Mouse (Mus musculus) midbrain, embryonic 11.5 days (tissue): ENCODE measurements around the gene Slc34a3. TPM values are rescaled to one million over a fixed set of nuclear protein-coding genes. Genes with fewer than 3 reads are reported as not detected.
A peak's percentile ranks its signal among the peaks of the same experiment; 100 is the strongest.

Experiments
- ATAC-seq: fragments of 200-750 bp; cut with Nextera tagmentation; 2 replicates; pipeline ENCODE4 v1.8.0; 2017; ENCODE audit warnings: moderate TSS enrichment, moderate library complexity; ENCODE audit not compliant: low FRiP score
- DNase-seq: peaks from one replicate; pipeline ENCODE4 v3.0.0; 2015; ENCODE audit warnings: low spot score; ENCODE audit errors: missing footprints
- H3K27ac ChIP-seq: fragments of 300-500 bp; sonication (generic); 2 replicates; pipeline ENCODE4 v1.5.1; 2014; ENCODE audit warnings: low read depth, low read length
- H3K27me3 ChIP-seq: fragments of 300-500 bp; sonication (generic); 2 replicates; pipeline ENCODE4 v1.6.1; 2014; ENCODE audit warnings: mild to moderate bottlenecking, low read length, moderate library complexity, mixed read lengths; ENCODE audit not compliant: control insufficient read depth, insufficient read depth
- H3K36me3 ChIP-seq: fragments of 300-500 bp; sonication (generic); 2 replicates; pipeline ENCODE4 v1.6.1; 2014; ENCODE audit warnings: mild to moderate bottlenecking, low read length, moderate library complexity, mixed read lengths; ENCODE audit not compliant: control insufficient read depth, insufficient read depth
- H3K4me1 ChIP-seq: fragments of 300-500 bp; sonication (generic); 2 replicates; pipeline ENCODE4 v1.6.1; 2014; ENCODE audit warnings: low read length; ENCODE audit not compliant: control insufficient read depth, insufficient read depth
- H3K4me2 ChIP-seq: fragments of 300-500 bp; sonication (generic); 2 replicates; pipeline ENCODE4 v1.6.1; 2014; ENCODE audit warnings: mild to moderate bottlenecking, moderate library complexity
- H3K4me3 ChIP-seq: fragments of 300-500 bp; sonication (generic); 2 replicates; pipeline ENCODE4 v1.5.1; 2014; ENCODE audit warnings: low read depth, low read length
- H3K9ac ChIP-seq: fragments of 300-500 bp; sonication (generic); 2 replicates; pipeline ENCODE4 v1.6.1; 2014; ENCODE audit warnings: low read length
- H3K9me3 ChIP-seq: fragments of 300-500 bp; sonication (generic); 2 replicates; pipeline ENCODE4 v1.6.1; 2016; ENCODE audit warnings: low read length; ENCODE audit not compliant: control insufficient read depth
- WGBS: fragments of 180-500 bp; shearing (Covaris S2); extraction: QIAGEN DNeasy Blood & Tissue Kit; methylation state at CpG from one replicate; pipeline ENCODE4 v1.1.7; 2014; 5-methylcytosine and 5-hydroxymethylcytosine counted together
- polyA plus RNA-seq: library from polyadenylated mRNA; unstranded; fragments of >200 nt; fragmentation: Nextera tagmentation; extraction: Ambion mirVana; gene quantifications from 2 replicates; pipeline ENCODE4 v1.2.1, GENCODE M21; 2014

Slc34a3 gene
- polyA plus RNA-seq, 1 experiment from 2014 or later, result not detected

GRCm38 (mm10) chr2:25194006-25194405, 40.2 kb downstream of the Slc34a3 start:
- Histone ChIP-seq H3K4me2 (no peak overlapping the region), H3K4me1 (peaks cover 5% of the 10 kb centered on the region; the same call in 1 of the 2 replicates), H3K27me3 (peaks cover 29% of the 10 kb centered on the region), H3K36me3 (no peaks in the 10 kb centered on the region; the same call in 1 of the 2 replicates), H3K4me3 (no peak overlapping the region), H3K9me3 (no peaks in the 10 kb centered on the region), H3K27ac (no peak overlapping the region), H3K9ac (no peak overlapping the region)
- WGBS, result 76% methylated on average over 5 of the region's 5 CpGs
- DNase-seq (no peak), ATAC-seq (no peak)

DNA sequence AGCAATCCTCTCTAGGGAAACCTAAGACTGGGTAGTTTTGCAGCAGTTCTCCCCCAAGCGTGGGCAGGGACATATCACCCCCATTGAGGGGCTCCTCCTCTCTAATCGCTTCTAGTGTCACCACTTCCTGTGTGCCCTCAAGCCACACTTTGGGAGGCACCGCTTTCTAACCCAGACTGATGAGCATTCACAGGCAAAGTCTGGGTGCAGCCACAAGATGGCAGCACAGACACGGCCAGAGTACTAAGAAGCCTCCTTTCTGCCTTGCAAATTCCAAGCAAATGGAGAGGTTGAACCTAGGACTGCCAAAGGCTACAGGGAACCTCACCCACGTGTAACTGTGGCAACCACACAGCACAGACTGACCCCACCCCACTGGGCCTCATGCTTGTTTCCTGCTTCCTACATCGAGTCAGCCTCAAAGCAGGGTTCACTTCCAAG, 40.8 kb downstream of the Slc34a3 start:
- Histone ChIP-seq H3K4me2 (no peak overlapping the region), H3K36me3 (no peaks in the 10 kb centered on the region), H3K9ac (peak overlapping the region; percentile 27; the same call in 1 of the 2 replicates), H3K27me3 (peaks cover 29% of the 10 kb centered on the region), H3K9me3 (no peaks in the 10 kb centered on the region), H3K27ac (no peak overlapping the region), H3K4me3 (no peak overlapping the region), H3K4me1 (peaks cover 5% of the 10 kb centered on the region; the same call in 1 of the 2 replicates)
- WGBS, result 6% methylated on average over 6 of the region's 6 CpGs
- ATAC-seq (peak; percentile 82), DNase-seq (peak; percentile 99)

- WGBS, result 85% methylated on average over 6 of the region's 6 CpGs
- no peaks in the 10 kb centered on the region for H3K27me3 ChIP-seq
- no peak overlapping the region for H3K27ac ChIP-seq
- no peak overlapping the region for H3K4me2 ChIP-seq
- ATAC-seq (no peak), DNase-seq (peak; percentile 68)
- peaks cover 6% of the 10 kb centered on the region; the same call in 1 of the 2 replicates for H3K36me3 ChIP-seq
- no peak overlapping the region for H3K9ac ChIP-seq
- peaks cover 34% of the 10 kb centered on the region for H3K4me1 ChIP-seq
- no peak overlapping the region for H3K4me3 ChIP-seq
- H3K9me3 ChIP-seq, result no peaks in the 10 kb centered on the region
These were observed 46.3 kb downstream of the Slc34a3 start for GRCm38 (mm10) chr2:25187841-25188240.

DNA sequence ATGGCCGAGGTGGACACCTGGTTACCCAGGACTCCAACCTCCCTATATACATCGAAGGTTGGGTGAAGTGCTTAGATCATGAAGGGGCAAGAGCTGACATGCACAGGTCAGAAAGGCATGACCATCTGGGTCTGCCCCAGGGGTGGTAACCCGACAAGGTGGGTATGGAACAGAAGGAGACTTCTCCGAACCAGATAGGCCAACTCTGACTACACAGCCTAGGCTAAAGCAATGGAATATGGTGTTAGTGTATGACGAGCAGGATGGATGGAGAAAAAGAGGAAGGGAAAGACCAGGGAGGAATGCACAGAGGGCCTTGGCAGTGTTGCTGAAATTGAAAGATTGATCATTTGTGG, 47.6 kb downstream of the Slc34a3 start:
- no peak for DNase-seq
- WGBS, result 26% methylated on average over 5 of the region's 5 CpGs
- Histone ChIP-seq H3K4me2 (peak overlapping the region; percentile 70), H3K4me3 (peak overlapping the region; percentile 42), H3K4me1 (peaks cover 38% of the 10 kb centered on the region), H3K27me3 (no peaks in the 10 kb centered on the region), H3K9me3 (no peaks in the 10 kb centered on the region), H3K36me3 (peaks cover 6% of the 10 kb centered on the region; the same call in 1 of the 2 replicates), H3K27ac (peak overlapping the region; percentile 98), H3K9ac (peak overlapping the region; percentile 82)
- no peak for ATAC-seq

DNA sequence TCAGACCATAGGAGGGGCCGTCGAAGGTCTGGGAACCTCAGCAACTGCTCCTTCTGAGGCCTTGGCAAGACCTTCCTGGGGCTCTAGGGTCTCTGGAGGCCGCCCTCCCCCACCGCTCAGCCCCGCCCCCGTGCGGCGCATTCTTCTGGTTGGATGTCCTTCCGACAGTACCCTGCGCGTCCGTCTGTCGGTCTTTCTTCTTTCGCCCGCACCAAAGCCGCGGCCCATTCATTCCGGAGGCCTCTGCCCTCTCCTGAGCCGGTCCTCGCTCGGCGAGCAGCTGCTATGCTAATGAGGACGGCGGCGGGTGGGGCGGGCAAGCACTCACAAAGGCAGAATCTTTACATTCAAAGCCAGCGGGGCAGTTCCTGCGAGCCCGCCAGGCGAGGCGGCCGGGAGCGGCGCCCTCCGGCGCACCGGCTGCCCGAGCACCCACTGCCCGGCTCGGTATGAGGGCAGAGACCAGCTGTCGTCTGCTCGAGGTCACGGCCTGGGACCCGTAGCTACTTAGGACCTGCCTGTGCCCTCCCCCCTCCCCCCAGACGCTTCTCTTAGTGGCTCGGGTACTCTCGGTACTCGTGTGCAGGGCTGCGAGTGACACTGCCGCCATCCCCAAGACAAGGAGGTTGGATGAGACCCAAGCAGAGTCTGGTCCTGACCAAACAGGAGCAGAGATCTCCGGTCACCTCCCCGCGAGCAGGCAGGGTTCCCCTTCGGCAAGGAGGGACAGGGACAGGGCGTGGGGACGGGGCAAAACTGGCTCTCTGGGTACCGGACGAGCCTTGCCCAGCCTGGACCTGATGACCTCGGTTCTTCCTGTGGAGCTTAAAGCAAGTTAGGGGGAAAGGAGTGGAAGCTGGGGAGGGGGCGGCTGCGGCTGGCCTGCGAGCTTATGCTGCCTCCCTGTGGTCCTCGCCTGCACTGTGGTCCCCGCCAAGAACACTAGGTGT, 48.3 kb downstream of the Slc34a3 start:
- ATAC-seq (peak; percentile 87), DNase-seq (peak; percentile 99)
- H3K9ac ChIP-seq, result peak overlapping the region; percentile 82
- no peaks in the 10 kb centered on the region for H3K27me3 ChIP-seq
- H3K9me3 ChIP-seq, result no peaks in the 10 kb centered on the region
- peaks cover 6% of the 10 kb centered on the region; the same call in 1 of the 2 replicates for H3K36me3 ChIP-seq
- H3K27ac ChIP-seq, result peak overlapping the region; percentile 98
- under 1% methylated on average over 60 of the region's 64 CpGs for WGBS
- H3K4me1 ChIP-seq, result peaks cover 38% of the 10 kb centered on the region
- peak overlapping the region; percentile 42 for H3K4me3 ChIP-seq
- peak overlapping the region; percentile 70 for H3K4me2 ChIP-seq

- Histone ChIP-seq H3K9ac (no peak overlapping the region), H3K27me3 (no peaks in the 10 kb centered on the region), H3K27ac (peak overlapping the region; percentile 98), H3K4me3 (peak overlapping the region; percentile 10), H3K9me3 (no peaks in the 10 kb centered on the region), H3K4me2 (peak overlapping the region; percentile 70), H3K4me1 (peaks cover 47% of the 10 kb centered on the region), H3K36me3 (peaks cover 6% of the 10 kb centered on the region; the same call in 1 of the 2 replicates)
- DNase-seq, result peak; percentile 87
- 88% methylated on average over 7 of the region's 7 CpGs for WGBS
- no peak for ATAC-seq
These were observed 49.7 kb downstream of the Slc34a3 start for GRCm38 (mm10) chr2:25184496-25184895.

GRCm38 (mm10) chr2:25183336-25183735, 50.8 kb downstream of the Slc34a3 start:
- peak overlapping the region; percentile 95; the same call in 1 of the 2 replicates for H3K27ac ChIP-seq
- 65% methylated on average over 2 of the region's 2 CpGs for WGBS
- DNase-seq, result peak; percentile 85
- H3K9me3 ChIP-seq, result no peaks in the 10 kb centered on the region
- no peak for ATAC-seq
- H3K4me3 ChIP-seq, result peak overlapping the region; percentile 87
- peak overlapping the region; percentile 33 for H3K9ac ChIP-seq
- peaks cover 58% of the 10 kb centered on the region for H3K4me1 ChIP-seq
- H3K4me2 ChIP-seq, result peak overlapping the region; percentile 74
- no peaks in the 10 kb centered on the region for H3K27me3 ChIP-seq
- H3K36me3 ChIP-seq, result peaks cover 6% of the 10 kb centered on the region; the same call in 1 of the 2 replicates

DNA sequence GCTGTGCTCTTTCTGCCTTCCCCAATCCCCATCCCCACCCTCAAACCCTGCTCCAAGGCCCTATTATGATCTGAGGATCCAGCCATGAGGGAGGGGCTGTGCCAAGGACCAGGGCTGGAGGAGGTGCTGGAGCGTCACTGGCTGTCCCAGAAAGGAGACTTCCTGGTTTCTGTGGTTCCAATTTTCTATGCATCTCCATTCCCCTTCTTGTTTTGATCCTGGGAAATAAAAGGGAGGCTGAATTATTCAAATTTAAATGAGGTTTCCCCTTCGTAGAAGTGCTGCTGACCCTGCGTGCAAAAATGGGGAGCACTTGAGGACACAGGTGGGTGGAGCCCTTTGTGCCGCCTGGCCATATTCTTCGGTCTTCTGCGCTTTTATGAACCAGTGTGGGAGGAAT, 51.5 kb downstream of the Slc34a3 start:
- Histone ChIP-seq H3K27me3 (no peaks in the 10 kb centered on the region), H3K4me2 (peak overlapping the region; percentile 74), H3K9ac (peak overlapping the region; percentile 91), H3K36me3 (peaks cover 6% of the 10 kb centered on the region; the same call in 1 of the 2 replicates), H3K4me1 (peaks cover 65% of the 10 kb centered on the region), H3K4me3 (peak overlapping the region; percentile 87), H3K9me3 (no peaks in the 10 kb centered on the region), H3K27ac (peak overlapping the region; percentile 95; the same call in 1 of the 2 replicates)
- no peak for ATAC-seq
- WGBS, result 6% methylated on average over 6 of the region's 6 CpGs
- peak; percentile 91 for DNase-seq

GRCm38 (mm10) chr2:25181891-25182397, 52.2 kb downstream of the Slc34a3 start:
- Histone ChIP-seq H3K27ac (peak overlapping the region; percentile 95), H3K9ac (peak overlapping the region; percentile 91), H3K4me2 (peak overlapping the region; percentile 74), H3K36me3 (peaks cover 6% of the 10 kb centered on the region; the same call in 1 of the 2 replicates), H3K4me1 (peaks cover 72% of the 10 kb centered on the region), H3K4me3 (peak overlapping the region; percentile 87), H3K9me3 (no peaks in the 10 kb centered on the region), H3K27me3 (no peaks in the 10 kb centered on the region)
- DNase-seq (peak; percentile 95), ATAC-seq (no peak)
- 0% methylated on average over 17 of the region's 17 CpGs for WGBS
